Mouse (Mus musculus) left cerebral cortex, postnatal 14 days (tissue): ENCODE data around the gene Spo11. TPM values are rescaled to one million over a fixed set of nuclear protein-coding genes. Genes with fewer than 3 reads are reported as not detected.

Source experiments
- DNase-seq, 2 experiments: peaks; one replicate each; pipeline ENCODE4 v3.0.0; 2021 to 2022; ENCODE audit warnings: low spot score in 2 of 2, mixed read lengths in 1 of 2
- intact Hi-C: fragments of 180-260 bp; cut with DNase I; formaldehyde crosslinking; loops from one replicate; pipeline ENCODE4 v1.15.1; 2025
- total RNA-seq, 2 experiments: library from RNA; stranded (reverse); gene quantifications; 2 replicates each; pipeline ENCODE4 v1.2.3; 2021

Spo11 gene
- total RNA-seq, 2 experiments from 2014 or later: 0.23 to 0.44 TPM

DNA sequence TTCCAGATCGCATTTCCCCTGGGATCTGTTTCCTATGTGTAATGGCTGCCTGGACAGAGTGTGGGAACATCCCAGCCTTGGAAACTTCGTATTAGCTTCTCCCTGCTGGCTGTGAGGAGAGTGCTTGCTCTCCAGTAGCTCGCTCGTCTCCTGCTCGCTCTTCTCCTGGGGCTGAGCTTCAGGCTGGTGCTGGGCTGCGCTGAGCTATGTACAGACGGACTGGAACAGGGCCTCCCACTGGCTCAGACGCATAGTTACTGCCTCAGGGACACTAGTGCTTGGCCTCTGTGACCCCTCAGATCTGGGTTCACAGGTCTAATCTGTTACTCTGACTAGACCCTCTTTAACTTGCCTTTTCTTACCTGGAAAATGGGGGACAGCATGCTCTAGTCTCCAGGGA, 46.9 kb downstream of the Spo11 start:
- no peak for DNase-seq
- intact Hi-C loops: no loop called here

DNA sequence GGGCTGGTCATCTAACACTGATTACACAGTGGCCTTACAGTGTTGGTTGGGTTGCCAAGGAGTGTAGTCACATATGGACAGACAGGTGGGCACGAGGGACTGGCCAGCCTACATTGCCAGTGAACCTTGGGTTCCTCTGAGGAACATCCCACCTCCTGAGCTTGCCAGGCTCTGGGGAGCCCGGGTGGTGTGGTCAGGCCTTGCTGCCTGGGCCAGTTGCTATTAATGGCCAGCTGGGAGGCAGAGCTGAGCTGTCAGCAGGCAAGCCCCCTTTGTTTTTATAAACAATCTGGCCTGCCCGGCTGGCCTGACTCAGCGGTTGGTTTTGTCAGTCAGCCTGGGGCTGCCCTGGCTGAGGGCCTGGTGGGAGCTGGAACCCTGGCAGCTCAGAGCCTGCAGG, 47.4 kb downstream of the Spo11 start:
- no peak for DNase-seq
- intact Hi-C loops: no loop called here

DNA sequence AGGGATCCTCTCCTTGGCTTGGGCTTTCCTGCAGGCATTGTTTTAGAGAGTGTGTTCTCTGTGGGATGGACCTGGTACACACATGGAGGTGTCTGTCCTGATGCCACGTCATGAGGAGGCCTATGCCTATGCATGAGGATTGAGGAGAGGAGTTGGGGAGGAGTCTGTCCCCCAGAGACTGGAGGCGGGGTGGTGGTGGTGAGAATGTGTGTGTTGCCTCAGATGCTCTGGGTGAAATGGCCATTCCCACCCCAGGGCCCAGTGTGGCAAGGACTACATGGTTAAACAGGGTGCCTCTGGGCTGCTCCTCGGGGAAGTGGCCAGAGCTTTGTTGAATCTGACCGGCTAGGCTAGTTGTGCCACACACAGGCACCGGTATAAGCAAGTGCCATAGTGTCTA, 48.8 kb downstream of the Spo11 start:
- DNase-seq: no peak
- intact Hi-C loops: no loop called here

DNA sequence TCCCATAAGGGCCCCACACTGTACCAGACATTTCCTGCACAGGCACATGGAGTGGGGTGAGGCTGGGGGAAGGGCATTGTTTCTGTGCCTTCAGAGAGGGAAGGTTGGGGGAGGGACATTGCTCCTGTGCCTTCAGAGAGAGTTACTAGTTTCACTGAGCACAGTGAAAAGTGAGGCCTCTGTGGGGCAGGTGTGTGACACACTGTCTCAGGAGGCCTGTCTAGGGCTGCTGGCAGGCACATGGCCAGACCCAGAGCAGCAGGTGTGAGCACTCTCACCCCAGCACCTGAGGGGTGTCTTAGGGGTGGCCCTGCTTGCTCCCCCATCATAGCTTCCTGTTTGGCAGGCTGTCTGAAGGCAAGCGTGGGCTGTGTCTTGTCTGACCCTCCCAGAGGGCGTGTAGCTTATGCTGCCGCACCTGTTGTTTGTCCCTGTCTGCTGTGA, 49.2 kb downstream of the Spo11 start:
- intact Hi-C loops: no loop called here

DNA sequence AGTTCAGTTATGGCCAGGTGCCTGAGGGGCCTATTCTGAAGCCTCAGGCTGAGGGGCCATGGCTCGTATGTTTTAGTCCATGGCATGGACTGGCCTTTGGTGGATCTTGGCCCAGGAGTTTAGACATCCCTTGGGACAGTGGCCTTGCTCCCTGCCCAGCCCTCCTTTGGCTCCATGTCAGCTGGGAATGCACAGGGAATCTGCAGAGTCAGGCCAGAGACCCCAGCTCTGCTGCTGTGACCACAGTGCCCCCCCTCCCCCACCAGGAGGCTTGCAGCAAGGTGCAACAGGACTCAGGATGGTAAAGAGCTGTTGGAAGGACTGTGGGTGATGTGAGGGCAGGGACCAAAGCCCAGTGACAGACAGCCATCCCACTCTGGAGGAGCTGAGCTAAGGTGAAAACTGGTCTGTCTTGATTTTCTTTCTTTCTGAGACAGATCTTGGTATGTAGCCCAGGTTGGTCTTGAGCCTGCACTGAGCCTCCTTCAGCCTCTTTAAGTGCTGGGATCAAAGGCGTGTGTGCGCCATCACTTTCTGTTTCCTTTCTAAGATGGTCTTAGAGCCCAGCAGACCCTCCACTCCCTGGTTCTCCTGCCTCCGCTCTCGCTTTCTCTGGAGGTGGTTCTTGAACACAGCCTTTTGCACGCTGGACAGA, 49.8 kb downstream of the Spo11 start:
- DNase-seq: no peak
- intact Hi-C loops: no loop called here

More for the DNA sequence above, 49.2 kb downstream of the Spo11 start:
- DNase-seq: no peak

DNA sequence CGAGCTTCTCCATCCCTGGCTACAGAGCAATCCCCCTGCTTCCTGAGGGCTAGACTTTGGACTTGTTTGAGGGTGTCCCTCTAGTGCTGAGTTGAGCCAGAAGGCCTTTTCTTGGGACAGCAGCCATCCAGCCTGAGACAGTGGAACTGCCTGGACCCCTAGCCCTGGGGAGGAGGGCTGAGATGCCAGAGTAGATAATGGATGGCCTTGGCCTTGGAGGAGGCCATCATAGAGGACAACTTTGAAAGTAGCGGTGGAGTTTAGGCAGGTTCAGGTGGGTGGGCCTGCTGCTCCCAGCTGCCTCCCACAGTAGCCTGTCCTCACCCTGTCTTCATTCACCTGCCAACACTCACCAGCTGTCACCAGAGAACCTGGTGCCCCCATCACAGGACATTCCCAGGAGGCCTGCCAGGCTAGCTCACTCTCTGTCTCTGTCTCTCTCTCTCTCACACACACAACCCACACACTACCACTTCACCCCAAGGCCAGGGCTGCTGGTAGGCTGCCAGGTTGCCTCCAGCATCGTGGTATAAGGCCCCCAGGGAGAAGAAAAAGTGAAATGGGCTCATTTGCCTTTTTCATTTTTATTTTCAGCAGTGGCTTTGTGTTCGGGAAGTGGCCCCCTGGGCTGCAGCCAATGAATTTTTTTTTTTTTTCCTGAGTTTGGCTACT, 50.5 kb downstream of the Spo11 start:
- DNase-seq: no peak
- intact Hi-C loops: no loop called here

DNA sequence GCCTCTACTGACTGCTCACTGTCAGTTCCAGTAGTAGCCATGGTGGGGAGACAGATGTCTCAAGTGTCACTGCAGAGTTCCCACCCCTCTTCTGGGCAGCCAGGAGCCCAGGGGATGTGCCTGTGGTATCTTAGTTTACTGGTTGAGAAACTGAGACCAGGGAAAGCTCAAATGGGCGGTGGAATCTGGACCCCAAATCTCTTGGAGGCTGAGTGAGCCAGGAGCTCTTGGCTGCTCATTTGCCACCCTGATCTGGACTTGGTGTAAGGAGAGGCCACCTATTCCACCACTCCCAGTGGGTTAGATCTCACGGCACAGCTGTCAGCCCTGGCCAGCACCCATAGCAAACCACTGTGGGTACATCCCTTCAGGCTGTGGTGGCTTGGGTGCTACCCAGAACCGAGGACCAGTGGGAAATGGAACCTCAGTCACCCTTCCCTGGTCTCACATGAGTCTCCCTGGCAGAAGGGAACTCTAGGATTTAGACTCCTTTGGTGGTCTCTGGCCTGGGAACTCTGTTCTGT, 51.1 kb downstream of the Spo11 start:
- intact Hi-C loops: no loop called here
- no peak for DNase-seq

DNA sequence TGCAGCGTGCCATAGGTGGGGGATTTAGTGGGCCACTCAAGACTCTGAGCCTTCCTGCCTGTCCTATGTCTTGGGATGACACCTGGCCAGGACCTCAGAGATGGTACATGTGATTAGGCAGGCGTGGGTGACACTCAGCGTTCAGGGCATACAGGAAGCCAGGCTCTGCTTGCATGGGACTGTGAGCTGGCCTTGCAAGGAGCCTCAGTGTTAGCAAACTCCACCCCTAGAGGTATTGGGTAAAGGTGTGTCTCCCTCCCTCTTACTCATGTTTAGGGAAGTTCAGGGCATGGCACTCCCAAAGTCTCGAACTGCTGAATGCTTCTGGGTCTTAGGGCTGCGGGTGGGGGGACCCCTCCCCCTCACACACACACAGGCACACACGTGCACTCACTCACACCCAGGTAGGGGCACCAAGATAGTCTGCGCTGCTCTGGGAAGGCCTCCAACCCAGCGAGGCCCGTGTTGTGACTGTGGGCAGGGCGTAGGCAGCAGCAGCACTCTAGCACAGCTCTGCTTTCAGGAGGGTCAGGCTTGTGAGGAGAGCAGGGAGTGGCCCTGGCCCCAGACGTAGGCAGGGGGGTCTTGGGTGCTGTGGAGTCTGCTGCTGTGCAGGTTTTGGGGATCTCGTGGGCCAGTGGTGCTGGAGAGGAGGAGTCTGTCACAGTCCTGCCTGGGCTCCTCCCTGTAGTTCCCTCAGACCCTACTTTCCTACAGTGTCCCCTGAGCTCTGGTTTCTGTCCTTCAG, 53.3 kb downstream of the Spo11 start:
- intact Hi-C loops: no loop called here
- DNase-seq: no peak

DNA sequence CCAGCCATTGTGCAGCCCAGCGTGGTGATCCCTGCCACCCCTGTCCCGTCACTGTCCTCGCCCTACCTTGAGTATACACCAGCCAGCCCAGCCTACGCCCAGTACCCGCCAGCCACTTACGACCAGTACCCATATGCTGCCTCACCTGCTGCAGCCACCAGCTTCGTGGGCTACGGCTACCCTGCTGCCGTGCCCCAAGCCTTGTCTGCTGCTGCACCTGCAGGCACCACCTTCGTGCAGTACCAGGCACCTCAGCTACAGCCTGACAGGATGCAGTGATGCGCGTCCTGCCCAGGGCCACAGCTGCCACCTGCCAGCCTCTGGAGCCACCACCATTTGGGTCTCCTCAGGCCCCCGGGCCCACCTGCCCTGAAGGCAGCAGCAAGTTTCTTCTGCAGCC, 56.0 kb downstream of the Spo11 start:
- no peak for DNase-seq
- intact Hi-C loops: no loop called here

DNA sequence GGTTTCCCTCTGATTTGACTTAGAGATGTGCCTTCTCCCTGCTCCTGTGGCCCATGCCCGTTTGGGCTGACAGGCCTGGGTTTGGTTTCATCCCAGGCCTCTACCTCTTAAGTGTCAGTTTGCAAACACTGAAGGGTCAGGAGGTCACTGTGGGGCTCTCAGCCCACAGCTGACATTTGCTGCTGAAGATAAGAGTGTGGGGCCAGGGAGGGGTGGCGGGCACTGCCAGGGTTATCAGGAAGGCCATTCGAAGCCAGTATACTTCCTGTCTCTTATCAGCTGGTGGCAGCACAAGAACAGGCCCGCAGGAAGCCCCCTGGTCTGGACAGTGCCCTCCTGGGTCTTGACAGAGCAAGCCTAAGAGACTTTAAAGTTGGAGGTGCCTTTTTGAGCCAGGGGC, 57.5 kb downstream of the Spo11 start:
- no peak for DNase-seq
- intact Hi-C loops: no loop called here

DNA sequence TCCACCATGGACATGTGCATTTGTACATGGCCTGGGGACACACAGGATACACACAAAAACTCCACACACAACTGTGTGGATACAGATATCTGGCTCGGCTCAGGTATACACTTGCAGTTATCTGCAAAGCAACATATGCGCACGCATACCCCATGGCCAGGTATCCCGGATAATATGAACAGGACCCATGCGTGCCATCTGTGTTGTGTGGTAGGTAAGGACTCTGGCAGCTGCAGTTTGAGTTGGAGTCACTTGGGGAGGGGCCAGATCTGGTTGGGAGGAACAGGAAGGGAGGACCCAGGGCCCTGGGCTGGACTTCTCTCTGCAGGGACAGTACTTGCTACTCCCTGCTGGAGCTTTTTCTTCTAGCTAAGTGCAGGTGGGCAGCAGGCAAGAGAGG, 58.2 kb downstream of the Spo11 start:
- intact Hi-C loops: no loop called here

DNA sequence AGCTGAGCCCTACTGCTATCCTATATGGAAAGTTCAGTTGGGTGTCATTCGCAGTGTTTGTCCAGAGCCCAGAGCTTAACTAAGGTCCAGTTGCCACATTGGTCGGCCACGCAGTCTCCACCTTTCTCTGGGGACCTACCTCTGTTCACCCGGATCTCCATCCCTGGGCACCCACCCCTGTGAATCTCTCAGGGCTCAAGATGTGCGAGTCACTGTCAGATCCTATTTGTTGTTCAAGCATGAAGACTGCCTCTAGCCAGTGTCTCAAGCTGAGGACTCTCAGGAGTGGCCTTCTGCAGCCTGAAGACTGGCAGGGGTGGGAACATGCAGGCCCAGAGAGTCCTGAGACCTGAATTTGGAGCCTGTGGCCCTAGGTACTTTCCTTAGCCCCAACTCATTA, 58.6 kb downstream of the Spo11 start:
- no peak for DNase-seq
- intact Hi-C loops: no loop called here

More for the DNA sequence above, 58.2 kb downstream of the Spo11 start:
- no peak for DNase-seq

DNA sequence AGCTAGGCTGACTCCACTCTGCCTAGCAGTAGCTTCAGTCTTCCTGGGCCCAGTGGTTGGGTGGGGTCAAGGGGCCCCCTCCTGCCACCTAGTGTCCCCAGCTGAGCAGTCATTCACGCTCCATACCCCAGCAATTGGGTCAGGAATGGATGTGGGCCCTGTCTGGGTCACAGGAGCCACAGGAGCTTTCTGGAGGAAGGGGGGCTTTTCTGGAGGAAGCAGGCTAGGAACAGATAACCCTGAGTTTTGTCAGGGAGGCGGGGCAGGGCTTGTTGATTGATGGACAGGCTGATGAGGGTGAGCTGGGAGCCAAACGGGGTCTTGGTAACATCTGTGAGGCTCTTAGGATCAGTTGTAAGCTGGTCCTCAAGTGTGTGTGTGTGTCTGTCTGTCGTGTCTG, 59.1 kb downstream of the Spo11 start:
- intact Hi-C loops: no loop called here

DNA sequence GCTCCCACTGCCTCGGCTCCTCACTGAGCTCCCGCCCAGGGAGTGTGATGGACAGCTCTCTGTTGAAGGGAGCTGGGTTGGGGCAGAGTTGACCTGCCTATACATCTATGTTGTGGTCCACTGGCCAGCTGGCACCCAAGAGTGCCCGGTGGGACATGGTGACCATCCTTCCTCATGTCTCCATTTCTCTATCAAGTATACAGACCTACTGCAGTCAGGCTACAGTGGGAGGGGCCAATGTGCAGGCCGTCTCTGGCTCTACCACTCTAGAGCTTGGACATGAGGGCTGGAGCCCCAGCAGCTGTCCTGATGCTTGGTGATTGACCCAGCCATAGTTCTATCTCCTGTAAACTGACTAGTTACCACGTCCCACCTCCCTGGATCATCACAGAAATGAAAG, 59.8 kb downstream of the Spo11 start:
- intact Hi-C loops: no loop called here
- DNase-seq: no peak

More for the DNA sequence above, 59.1 kb downstream of the Spo11 start:
- no peak for DNase-seq

DNA sequence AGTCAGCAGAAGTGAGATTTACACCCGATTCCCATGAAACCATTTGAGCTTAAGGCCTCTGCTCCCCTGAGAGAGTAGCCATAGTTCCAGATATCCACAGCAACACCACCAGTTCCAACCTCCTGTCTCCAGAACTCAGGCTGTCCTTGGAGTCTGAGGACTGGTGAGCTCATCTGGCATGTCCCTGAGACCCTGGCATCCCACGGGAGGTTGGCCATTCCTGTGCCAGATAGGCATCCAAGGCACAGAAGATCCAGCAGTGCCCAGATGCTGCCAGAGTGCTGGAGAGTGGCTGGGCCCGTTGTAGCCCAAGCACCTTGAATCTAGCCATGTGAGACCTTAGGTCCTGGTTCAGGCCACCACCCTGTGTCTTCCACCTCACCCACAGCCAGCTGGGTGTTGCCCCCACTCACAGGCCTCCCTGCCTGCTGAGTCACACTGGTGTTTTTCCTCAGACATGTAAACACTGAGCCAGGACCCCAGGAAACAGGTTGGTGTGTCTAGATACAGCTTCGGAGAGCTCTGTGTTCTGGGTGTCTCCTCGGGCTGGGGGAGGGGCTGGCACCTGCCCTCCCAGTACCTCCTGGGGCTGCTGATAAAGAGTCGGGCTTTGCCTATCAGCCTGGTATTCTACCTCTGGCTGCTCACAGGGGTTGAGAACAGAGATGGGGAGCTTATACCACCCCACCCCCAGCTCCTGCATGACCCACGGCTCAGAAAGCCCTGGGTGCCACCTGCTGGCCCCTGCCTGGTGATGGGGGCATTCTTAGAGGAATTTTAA, 60.5 kb downstream of the Spo11 start:
- intact Hi-C loops: no loop called here
- DNase-seq: no peak

DNA sequence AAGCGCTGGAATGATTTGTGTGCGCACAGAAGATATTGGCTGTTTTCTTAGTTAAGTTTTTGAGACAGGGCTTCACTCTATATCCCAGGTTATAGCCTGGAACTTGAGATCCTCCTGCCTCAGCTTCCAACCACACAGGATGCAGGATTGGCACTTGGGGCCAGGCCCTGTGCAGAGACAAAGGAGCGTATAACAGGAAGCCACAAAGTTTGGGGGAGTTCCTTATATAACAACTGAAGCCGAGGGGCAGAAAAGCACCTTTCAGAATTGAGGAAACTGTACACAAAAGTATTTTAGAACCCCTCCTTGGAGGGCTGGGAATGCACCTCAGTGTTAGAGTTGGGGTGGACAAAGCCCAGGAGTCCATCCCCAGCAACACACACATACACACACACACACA, 61.5 kb downstream of the Spo11 start:
- intact Hi-C loops: no loop called here
- no peak for DNase-seq

DNA sequence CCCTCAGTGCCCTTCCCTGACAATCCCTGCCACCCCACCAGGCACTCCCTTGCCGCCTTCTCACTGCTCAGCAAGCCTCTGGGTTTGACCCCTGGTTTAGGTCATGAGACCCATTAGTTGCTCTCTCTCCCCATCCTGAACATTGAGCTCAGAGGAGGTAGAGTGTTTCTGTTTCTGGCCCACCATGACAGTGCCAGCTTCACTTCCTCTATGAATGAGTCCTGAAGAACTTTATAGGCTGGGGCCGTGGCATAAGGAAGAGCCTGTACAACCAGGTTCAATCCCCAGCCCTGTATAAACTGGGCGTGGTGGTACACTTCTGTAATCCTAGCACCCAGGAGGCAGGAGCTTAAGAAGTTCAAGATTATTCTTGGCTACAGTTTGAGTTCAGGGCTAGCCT, 63.3 kb downstream of the Spo11 start:
- DNase-seq: no peak
- intact Hi-C loops: no loop called here

DNA sequence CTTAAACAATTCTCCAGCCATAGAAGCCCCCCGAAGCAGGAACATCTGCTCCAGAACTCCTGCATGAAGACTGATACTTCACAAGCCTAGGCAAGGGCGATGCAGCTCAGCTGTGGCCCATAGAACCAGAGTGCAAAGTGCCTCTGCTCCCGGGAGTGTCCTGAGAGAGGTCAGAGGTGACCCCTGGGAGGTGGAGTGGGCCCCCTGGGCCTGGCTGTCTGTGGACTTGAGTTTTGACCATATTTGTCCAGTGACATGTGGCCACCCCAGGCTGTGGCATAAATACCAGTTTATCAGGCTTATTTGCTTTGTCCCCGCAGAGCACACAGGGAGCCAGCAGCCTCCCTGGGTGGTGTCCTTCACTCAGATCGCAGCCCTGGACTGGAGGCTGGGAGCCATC, 63.7 kb downstream of the Spo11 start:
- intact Hi-C loops: no loop called here
- DNase-seq: no peak

DNA sequence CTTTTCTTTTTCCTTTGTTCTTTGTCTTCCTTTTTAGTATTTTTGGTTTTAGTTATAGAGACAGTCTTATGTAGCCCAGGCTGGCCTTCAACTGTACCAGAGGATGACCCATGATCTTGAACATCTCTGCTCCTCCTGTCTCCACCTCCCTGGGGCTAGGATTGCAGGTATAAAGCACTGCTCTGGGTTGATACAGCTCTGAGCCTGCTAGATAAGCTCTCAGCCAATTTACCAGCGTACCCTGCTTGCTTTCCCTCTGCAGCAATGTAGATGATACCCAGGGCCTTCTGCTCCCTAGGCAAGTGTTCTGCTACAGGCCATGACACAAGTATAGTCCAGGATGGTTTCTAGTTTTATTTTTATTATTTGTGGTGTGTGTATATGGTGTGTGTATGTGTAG, 64.4 kb downstream of the Spo11 start:
- DNase-seq: no peak
- intact Hi-C loops: no loop called here
